Mouse (Mus musculus): ENCODE results near the gene Fancm. TPM values are rescaled to one million over a fixed set of nuclear protein-coding genes. Genes with fewer than 3 reads are reported as not detected.
"Not testable (repeated sequence)": the region's sequence is repeated elsewhere in the genome, so short reads cannot be mapped to it uniquely, and the experiment has no call there.

The Fancm gene
- polyA plus RNA-seq, 1 experiment = 1.4 TPM

DNA sequence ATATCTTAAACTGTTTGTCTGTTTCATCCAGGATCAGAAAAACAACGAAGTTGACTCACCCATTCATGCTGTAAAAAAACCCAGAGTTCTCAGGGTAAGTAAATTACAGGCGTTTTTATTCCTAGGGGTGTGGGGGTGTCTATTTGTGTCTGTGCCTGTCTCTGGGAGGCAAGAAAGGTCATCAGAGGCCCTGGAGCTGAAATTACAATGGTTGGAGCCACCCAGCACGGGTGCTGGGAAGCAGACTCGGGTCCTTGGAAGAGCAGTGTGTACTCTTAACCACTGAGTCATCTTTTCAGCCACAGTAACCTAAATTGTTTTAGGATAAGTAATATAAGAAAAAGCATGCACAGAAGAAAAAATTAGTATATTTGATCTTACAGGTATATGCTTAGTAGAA lies 38.5 kb downstream of the Fancm start:
- Histone ChIP-seq H3K4me3 (replicated peaks; ENCODE audit: extremely low read depth, low read depth, low read length) (no peak overlapping the region), H3K4me1 (ENCODE audit: control insufficient read depth, insufficient read depth, low read length) (no peaks in the 10 kb centered on the region)
- TF ChIP-seq POLR2A (IDR thresholded peaks at IDR 0.05; ENCODE audit: borderline replicate concordance, extremely low read depth, low read depth, low read length) = no peak
- TF ChIP-seq CTCF (IDR thresholded peaks at IDR 0.05; ENCODE audit: insufficient read depth, low read length) = no peak
- no peak for DNase-seq
- WGBS = 79% methylated on average over 4 of the region's 4 CpGs

- H3K4me1 ChIP-seq (ENCODE audit: control insufficient read depth, insufficient read depth, low read length); DNase-seq; H3K4me3 ChIP-seq (replicated peaks; ENCODE audit: extremely low read depth, low read depth, low read length): not testable (repeated sequence)
- WGBS = 77% methylated on average over 3 of the region's 3 CpGs
Observed at GRCm38 (mm10) chr12:65114978-65115377, 39.6 kb downstream of the Fancm start.

GRCm38 (mm10) chr12:65118968-65119367 lies 43.6 kb downstream of the Fancm start:
- Histone ChIP-seq H3K4me3 (replicated peaks; ENCODE audit: extremely low read depth, low read depth, low read length) (no peak overlapping the region), H3K4me1 (ENCODE audit: control insufficient read depth, insufficient read depth, low read length) (no peaks in the 10 kb centered on the region)
- DNase-seq = no peak
- TF ChIP-seq POLR2A (IDR thresholded peaks at IDR 0.05; ENCODE audit: borderline replicate concordance, extremely low read depth, low read depth, low read length) (no peak), CTCF (IDR thresholded peaks at IDR 0.05; ENCODE audit: insufficient read depth, low read length) (no peak)
- 92% methylated on average over 7 of the region's 7 CpGs for WGBS

GRCm38 (mm10) chr12:65119451-65119850 lies 44.0 kb downstream of the Fancm start:
- no peak for DNase-seq
- Histone ChIP-seq H3K4me3 (replicated peaks; ENCODE audit: extremely low read depth, low read depth, low read length) (no peak overlapping the region), H3K4me1 (ENCODE audit: control insufficient read depth, insufficient read depth, low read length) (no peaks in the 10 kb centered on the region)
- WGBS = 95% methylated on average over 5 of the region's 5 CpGs
- TF ChIP-seq POLR2A (IDR thresholded peaks at IDR 0.05; ENCODE audit: borderline replicate concordance, extremely low read depth, low read depth, low read length) (no peak), CTCF (IDR thresholded peaks at IDR 0.05; ENCODE audit: insufficient read depth, low read length) (no peak)

DNA sequence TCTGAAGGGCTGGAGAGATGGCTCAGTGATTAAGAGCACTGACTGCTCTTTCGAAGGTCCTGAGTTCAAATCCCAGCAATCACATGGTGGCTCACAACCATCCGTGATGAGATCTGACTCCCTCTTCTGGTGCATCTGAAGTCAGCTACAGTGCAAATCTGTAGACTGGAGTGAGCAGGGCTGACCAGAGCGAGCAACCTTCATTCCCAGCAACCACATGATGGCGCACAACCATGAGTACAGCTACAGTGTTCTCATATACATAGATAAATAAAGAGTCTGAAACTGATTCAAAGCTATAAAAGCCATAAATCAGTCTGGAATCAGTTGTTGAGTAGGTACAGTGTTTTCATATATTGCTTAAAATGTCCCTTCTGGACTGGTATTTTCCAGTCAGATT lies 60.7 kb downstream of the Fancm start:
- DNase-seq = not testable (repeated sequence)

DNA sequence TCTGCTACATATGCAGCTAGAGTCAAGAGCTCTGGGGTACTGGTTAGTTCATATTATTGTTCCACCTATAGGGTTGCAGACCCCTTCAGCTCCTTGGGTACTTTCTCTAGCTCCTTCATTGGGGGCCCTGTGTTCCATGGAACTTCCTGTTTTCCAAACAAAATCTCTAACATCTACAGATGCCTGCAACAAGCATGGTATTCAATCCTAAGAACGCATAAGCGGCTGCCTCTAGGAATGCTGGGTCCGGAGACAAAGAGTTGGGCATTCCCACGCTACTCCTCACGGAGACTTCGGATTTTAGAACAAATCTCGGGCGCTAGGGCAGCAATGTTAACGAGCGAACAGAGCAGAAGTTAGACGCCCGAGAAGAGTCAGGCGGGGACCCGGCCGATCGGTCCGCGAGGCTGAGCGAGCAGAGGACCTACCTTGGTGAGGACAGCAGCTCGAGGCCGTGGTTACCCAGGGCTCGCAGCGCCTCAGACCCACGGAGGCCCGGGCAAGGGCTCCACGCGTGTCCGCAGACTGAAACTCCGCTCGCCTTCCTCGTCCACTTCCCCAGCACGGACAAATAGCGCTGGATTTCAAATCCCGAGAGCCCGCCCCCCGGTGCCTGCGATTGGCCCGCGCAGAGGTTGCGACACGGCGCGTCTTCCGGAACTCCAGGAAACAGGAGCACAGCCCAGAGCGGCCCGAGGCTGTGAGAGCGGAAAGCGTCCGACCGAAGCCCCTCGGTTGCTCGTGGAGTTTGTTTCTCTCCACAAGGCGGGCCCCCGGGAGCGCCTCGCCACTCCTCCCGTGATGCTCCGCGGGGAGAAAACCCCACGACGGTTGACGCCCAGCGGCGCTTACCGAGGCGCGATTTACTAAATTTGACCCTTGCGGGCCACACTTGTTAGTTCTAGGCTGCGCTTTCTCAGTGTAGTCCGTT lies 96.9 kb downstream of the Fancm start, which contains the start of gene Mis18bp1:
TSS of gene Mis18bp1 (minus strand) at position 584 of the 931 bp plus-strand sequence.
- DNase-seq = peak; percentile 93
- under 1% methylated on average over 70 of the region's 70 CpGs for WGBS
- Histone ChIP-seq H3K4me1 (ENCODE audit: control insufficient read depth, insufficient read depth, low read length) (0 out of 2 replicates have a peak, but pooled peaks cover 2% of the 10 kb centered on the region), H3K4me3 (replicated peaks; ENCODE audit: extremely low read depth, low read depth, low read length) (peak within 1 kb of the TSS; percentile 67)
- TF ChIP-seq POLR2A (IDR thresholded peaks at IDR 0.05; ENCODE audit: borderline replicate concordance, extremely low read depth, low read depth, low read length) (peak; percentile 61; the same call in 1 of the 2 replicates), CTCF (IDR thresholded peaks at IDR 0.05; ENCODE audit: insufficient read depth, low read length) (no peak)

More for the DNA sequence above, 60.7 kb downstream of the Fancm start:
- H3K4me3 ChIP-seq (replicated peaks; ENCODE audit: extremely low read depth, low read depth, low read length); H3K4me1 ChIP-seq (ENCODE audit: control insufficient read depth, insufficient read depth, low read length): not testable (repeated sequence)
- WGBS = 96% methylated on average over 4 of the region's 4 CpGs

DNA sequence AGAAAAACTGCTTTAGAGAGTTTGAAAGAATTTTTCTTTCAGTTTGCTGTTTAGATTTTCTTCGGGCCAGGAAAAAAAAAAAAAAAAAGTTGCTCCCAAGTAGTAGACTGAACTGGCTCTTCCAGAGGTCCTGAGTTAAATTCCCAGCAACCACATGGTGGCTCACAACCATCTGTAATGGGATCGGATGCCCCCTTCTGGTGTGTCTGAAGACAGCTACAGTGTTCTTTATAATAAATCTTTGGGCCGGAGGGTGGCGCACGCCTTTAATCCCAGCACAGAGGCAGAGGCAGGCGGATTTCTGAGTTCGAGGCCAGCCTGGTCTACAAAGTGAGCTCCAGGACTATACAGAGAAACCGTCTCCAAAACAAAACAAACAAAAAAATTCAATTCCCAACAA lies 97.6 kb downstream of the Fancm start:
- 0 out of 2 replicates have a peak, but pooled peaks have one; percentile 15 for TF ChIP-seq CTCF (IDR thresholded peaks at IDR 0.05; ENCODE audit: insufficient read depth, low read length)
- DNase-seq = peak; percentile 62

GRCm38 (mm10) chr12:65173736-65174135 lies 98.3 kb downstream of the Fancm start:
- H3K4me3 ChIP-seq (replicated peaks; ENCODE audit: extremely low read depth, low read depth, low read length) = no peak overlapping the region
- DNase-seq = no peak
- WGBS = 90% methylated on average over 5 of the region's 5 CpGs
- no peak for TF ChIP-seq POLR2A (IDR thresholded peaks at IDR 0.05; ENCODE audit: borderline replicate concordance, extremely low read depth, low read depth, low read length)
- no peak for TF ChIP-seq CTCF (IDR thresholded peaks at IDR 0.05; ENCODE audit: insufficient read depth, low read length)
- 0 out of 2 replicates have a peak, but pooled peaks cover 2% of the 10 kb centered on the region for H3K4me1 ChIP-seq (ENCODE audit: control insufficient read depth, insufficient read depth, low read length)

More for the DNA sequence above, 97.6 kb downstream of the Fancm start:
- not testable (repeated sequence) for H3K4me1 ChIP-seq (ENCODE audit: control insufficient read depth, insufficient read depth, low read length)
- WGBS = 18% methylated on average over 8 of the region's 8 CpGs
- peak overlapping the region; percentile 67 for H3K4me3 ChIP-seq (replicated peaks; ENCODE audit: extremely low read depth, low read depth, low read length)

Other genes starting within 250 kb of the Fancm start
- gene Gm527, start 157.7 kb upstream of the Fancm start, polyA plus RNA-seq (2012; rRNA removed) = 0.61 and 1.4 TPM in 2 replicates
- gene Klhl28, start 110.1 kb upstream of the Fancm start, polyA plus RNA-seq (2012; rRNA removed) = 1.8 and 3.8 TPM in 2 replicates
- gene Togaram1, start 109.8 kb upstream of the Fancm start, polyA plus RNA-seq (2012; rRNA removed) = 5.8 and 6.4 TPM in 2 replicates
- 8.5 and 13.2 TPM in 2 replicates for gene Prpf39, start 39.3 kb upstream of the Fancm start, polyA plus RNA-seq (2012; rRNA removed)
- gene Fkbp3, start 1.6 kb upstream of the Fancm start, polyA plus RNA-seq (2012; rRNA removed) = 23.4 and 23.8 TPM in 2 replicates
- gene Mis18bp1, start 97.0 kb downstream of the Fancm start, polyA plus RNA-seq (2012; rRNA removed) = 0.06 and 0.15 TPM in 2 replicates
- gene Wdr20rt, start 149.9 kb downstream of the Fancm start, polyA plus RNA-seq (2012; rRNA removed) = not detected in 2 replicates

Data from lung, adult 2 months (tissue).